Mouse (Mus musculus) spleen, postnatal 4 days (tissue): Measurements from ENCODE around the gene S100a1.

Experiments used
- DNase-seq, 2 experiments: peaks; one replicate each; pipeline ENCODE4 v3.0.0; 2022; ENCODE audit warnings: low spot score in 2 of 2

Gene S100a1

GRCm38 (mm10) chr3:90512276-90512675 lies 1.9 kb downstream of the S100a1 start:
- no peak for DNase-seq

- DNase-seq, result no peak
Measured at GRCm38 (mm10) chr3:90509747-90510123, 4.5 kb downstream of the S100a1 start.

- DNase-seq, result peak; percentile 100
Measured at GRCm38 (mm10) chr3:90508950-90509746, 5.0 kb downstream of the S100a1 start, which contains the start of gene Chtop. Gene Chtop (minus strand): TSS chr3:90509498.

GRCm38 (mm10) chr3:90508287-90508949 lies 5.8 kb downstream of the S100a1 start:
- DNase-seq, result no peak

- DNase-seq, result no peak
Measured at GRCm38 (mm10) chr3:90506362-90506761, 7.8 kb downstream of the S100a1 start.

- DNase-seq, result no peak
Measured at GRCm38 (mm10) chr3:90505216-90505615, 9.0 kb downstream of the S100a1 start.

- no peak for DNase-seq
Measured at GRCm38 (mm10) chr3:90503444-90503843, 10.7 kb downstream of the S100a1 start.

GRCm38 (mm10) chr3:90497597-90497996 lies 16.6 kb downstream of the S100a1 start:
- DNase-seq, result no peak

GRCm38 (mm10) chr3:90495850-90496525 lies 18.2 kb downstream of the S100a1 start:
- no peak for DNase-seq

- DNase-seq, result no peak
Measured at GRCm38 (mm10) chr3:90493831-90494540, 20.2 kb downstream of the S100a1 start.

GRCm38 (mm10) chr3:90491350-90491749 lies 22.8 kb downstream of the S100a1 start:
- DNase-seq, result peak in 1 of 2 experiments; percentile 56

GRCm38 (mm10) chr3:90490696-90491256 lies 23.4 kb downstream of the S100a1 start, which contains the start of gene Snapin:
Gene Snapin (minus strand): TSS chr3:90491033.
- DNase-seq, result peak; percentile 96 to 98

GRCm38 (mm10) chr3:90488576-90488975 lies 25.6 kb downstream of the S100a1 start:
- DNase-seq, result no peak

- no peak for DNase-seq
Measured at GRCm38 (mm10) chr3:90486998-90487397, 27.2 kb downstream of the S100a1 start.

GRCm38 (mm10) chr3:90475831-90476611 lies 38.2 kb downstream of the S100a1 start, which contains the start of gene Ilf2:
Gene Ilf2 (plus strand): TSS chr3:90476126.
- DNase-seq, result peak; percentile 93 to 95

- DNase-seq, result no peak
Measured at GRCm38 (mm10) chr3:90475151-90475830, 38.9 kb downstream of the S100a1 start.

- peak; percentile 70 to 79 for DNase-seq
Measured at GRCm38 (mm10) chr3:90472213-90472612, 42.0 kb downstream of the S100a1 start.

- DNase-seq, result no peak
Measured at GRCm38 (mm10) chr3:90467618-90468300, 46.4 kb downstream of the S100a1 start.

- DNase-seq, result no peak
Measured at GRCm38 (mm10) chr3:90466311-90466766, 47.9 kb downstream of the S100a1 start.
